Mouse (Mus musculus) midbrain, embryonic 16.5 days (tissue): ENCODE results near the gene Fyn. TPM values are rescaled to one million over a fixed set of nuclear protein-coding genes. Genes with fewer than 3 reads are reported as not detected.
A peak's percentile ranks its signal among the peaks of the same experiment; 100 is the strongest.

Experiments used
- ATAC-seq: fragments of 200-750 bp; cut with Nextera tagmentation; 2 replicates; pipeline ENCODE4 v1.8.0; 2017; ENCODE audit warnings: moderate TSS enrichment
- H3K27ac ChIP-seq: fragments of 300-500 bp; sonication (generic); 2 replicates; pipeline ENCODE4 v1.5.1; 2014; ENCODE audit warnings: mild to moderate bottlenecking, low read length, mixed read lengths
- H3K27me3 ChIP-seq: fragments of 300-500 bp; sonication (generic); 2 replicates; pipeline ENCODE4 v1.6.1; 2014; ENCODE audit warnings: low read depth, low read length, mixed read lengths; ENCODE audit not compliant: control insufficient read depth, insufficient read depth
- H3K36me3 ChIP-seq: fragments of 300-500 bp; sonication (generic); 2 replicates; pipeline ENCODE4 v1.6.1; 2014; ENCODE audit warnings: mild to moderate bottlenecking, low read length, moderate library complexity, mixed read lengths; ENCODE audit not compliant: control insufficient read depth, insufficient read depth
- H3K4me1 ChIP-seq: fragments of 300-500 bp; sonication (generic); 2 replicates; pipeline ENCODE4 v1.6.1; 2014; ENCODE audit warnings: mild to moderate bottlenecking, low read length, mixed read lengths; ENCODE audit not compliant: control insufficient read depth, insufficient read depth
- H3K4me2 ChIP-seq: fragments of 300-500 bp; sonication (generic); 2 replicates; pipeline ENCODE4 v1.6.1; 2014; ENCODE audit warnings: mild to moderate bottlenecking, low read length, mixed read lengths
- H3K4me3 ChIP-seq: fragments of 300-500 bp; sonication (generic); 2 replicates; pipeline ENCODE4 v1.5.1; 2014; ENCODE audit warnings: low read depth, mild to moderate bottlenecking, low read length, moderate library complexity, mixed read lengths
- H3K9ac ChIP-seq: fragments of 300-500 bp; sonication (generic); 2 replicates; pipeline ENCODE4 v1.6.1; 2014; ENCODE audit warnings: low read depth, low read length, mixed read lengths
- H3K9me3 ChIP-seq: fragments of 300-500 bp; sonication (generic); replicated peaks from 2 replicates; pipeline ENCODE4 v1.6.1; 2014; ENCODE audit warnings: mild to moderate bottlenecking, low read length, mixed read lengths; ENCODE audit not compliant: control insufficient read depth, poor library complexity, severe bottlenecking
- WGBS: fragments of 180-500 bp; shearing (Covaris S2); extraction: QIAGEN DNeasy Blood & Tissue Kit; methylation state at CpG from one replicate; pipeline ENCODE4 v1.1.7; 2014; 5-methylcytosine and 5-hydroxymethylcytosine counted together
- polyA plus RNA-seq: library from polyadenylated mRNA; unstranded; fragments of >200 nt; fragmentation: Nextera tagmentation; extraction: Ambion mirVana; gene quantifications from 2 replicates; pipeline ENCODE4 v1.2.1, GENCODE M21; 2015

Gene Fyn
- polyA plus RNA-seq, 1 experiment from 2014 or later = 71.2 TPM

- Histone ChIP-seq H3K36me3 (peaks cover 7% of the 10 kb centered on the region), H3K9ac (no peak overlapping the region), H3K27me3 (no peaks in the 10 kb centered on the region), H3K4me2 (peak overlapping the region; percentile 19), H3K27ac (peak overlapping the region; percentile 56), H3K9me3 (no peaks in the 10 kb centered on the region), H3K4me1 (peaks cover 62% of the 10 kb centered on the region), H3K4me3 (no peak overlapping the region)
- peak; percentile 38 for ATAC-seq
- WGBS = 36% methylated on average over 5 of the region's 5 CpGs
Measured at GRCm38 (mm10) chr10:39387024-39387423, 18.4 kb downstream of the Fyn start.

- H3K27ac ChIP-seq = no peak overlapping the region
- H3K9ac ChIP-seq = no peak overlapping the region
- no peak overlapping the region for H3K4me2 ChIP-seq
- no peak overlapping the region for H3K4me3 ChIP-seq
- H3K27me3 ChIP-seq = no peaks in the 10 kb centered on the region
- WGBS = 63% methylated on average over 11 of the region's 11 CpGs
- no peaks in the 10 kb centered on the region for H3K9me3 ChIP-seq
- ATAC-seq = no peak
- peaks cover 60% of the 10 kb centered on the region for H3K4me1 ChIP-seq
- H3K36me3 ChIP-seq = peaks cover 7% of the 10 kb centered on the region
Measured at GRCm38 (mm10) chr10:39387556-39387955, 18.9 kb downstream of the Fyn start.

GRCm38 (mm10) chr10:39388144-39388543 is 19.5 kb downstream of the Fyn start:
- Histone ChIP-seq H3K27me3 (no peaks in the 10 kb centered on the region), H3K9ac (no peak overlapping the region), H3K4me2 (no peak overlapping the region), H3K4me3 (no peak overlapping the region), H3K36me3 (peaks cover 7% of the 10 kb centered on the region), H3K4me1 (peaks cover 56% of the 10 kb centered on the region), H3K27ac (peak overlapping the region; percentile 34; the same call in 1 of the 2 replicates), H3K9me3 (no peaks in the 10 kb centered on the region)
- 93% methylated on average over 3 of the region's 3 CpGs for WGBS
- 0 out of 2 replicates have a peak, but pooled peaks have one; percentile 23 for ATAC-seq

GRCm38 (mm10) chr10:39389451-39389891 is 20.8 kb downstream of the Fyn start:
- Histone ChIP-seq H3K4me1 (peaks cover 54% of the 10 kb centered on the region), H3K36me3 (peaks cover 7% of the 10 kb centered on the region), H3K27me3 (no peaks in the 10 kb centered on the region), H3K9ac (no peak overlapping the region), H3K27ac (peak overlapping the region; percentile 24; the same call in 1 of the 2 replicates), H3K4me3 (no peak overlapping the region), H3K9me3 (no peaks in the 10 kb centered on the region), H3K4me2 (no peak overlapping the region)
- WGBS = 44% methylated on average over 11 of the region's 11 CpGs
- ATAC-seq = 0 out of 2 replicates have a peak, but pooled peaks have one; percentile 12

- 93% methylated on average over 7 of the region's 7 CpGs for WGBS
- ATAC-seq = no peak
- no peaks in the 10 kb centered on the region for H3K27me3 ChIP-seq
- peaks cover 45% of the 10 kb centered on the region for H3K4me1 ChIP-seq
- no peak overlapping the region for H3K4me3 ChIP-seq
- peaks cover 7% of the 10 kb centered on the region for H3K36me3 ChIP-seq
- no peak overlapping the region for H3K27ac ChIP-seq
- H3K9ac ChIP-seq = no peak overlapping the region
- H3K9me3 ChIP-seq = no peaks in the 10 kb centered on the region
- H3K4me2 ChIP-seq = no peak overlapping the region
Measured at GRCm38 (mm10) chr10:39390541-39390940, 21.9 kb downstream of the Fyn start.

GRCm38 (mm10) chr10:39392900-39393483 is 24.3 kb downstream of the Fyn start:
- Histone ChIP-seq H3K27me3 (no peaks in the 10 kb centered on the region), H3K9me3 (no peaks in the 10 kb centered on the region), H3K27ac (no peak overlapping the region), H3K4me2 (no peak overlapping the region), H3K9ac (no peak overlapping the region), H3K36me3 (peaks cover 7% of the 10 kb centered on the region), H3K4me3 (no peak overlapping the region), H3K4me1 (peaks cover 22% of the 10 kb centered on the region)
- no peak for ATAC-seq
- 80% methylated on average over 6 of the region's 6 CpGs for WGBS

- Histone ChIP-seq H3K9me3 (no peaks in the 10 kb centered on the region), H3K27ac (no peak overlapping the region), H3K9ac (no peak overlapping the region), H3K4me3 (no peak overlapping the region), H3K36me3 (peaks cover 11% of the 10 kb centered on the region), H3K4me1 (0 out of 2 replicates have a peak, but pooled peaks cover 5% of the 10 kb centered on the region), H3K4me2 (no peak overlapping the region), H3K27me3 (no peaks in the 10 kb centered on the region)
- no peak for ATAC-seq
- WGBS = 97% methylated on average over 5 of the region's 5 CpGs
Measured at GRCm38 (mm10) chr10:39395544-39395943, 26.9 kb downstream of the Fyn start.

GRCm38 (mm10) chr10:39398924-39399323 is 30.3 kb downstream of the Fyn start:
- Histone ChIP-seq H3K27ac (no peak overlapping the region), H3K9me3 (no peaks in the 10 kb centered on the region), H3K27me3 (no peaks in the 10 kb centered on the region), H3K4me2 (no peak overlapping the region), H3K9ac (no peak overlapping the region), H3K4me1 (peaks cover 2% of the 10 kb centered on the region; the same call in 1 of the 2 replicates), H3K36me3 (peaks cover 8% of the 10 kb centered on the region; the same call in 1 of the 2 replicates), H3K4me3 (no peak overlapping the region)
- ATAC-seq = no peak
- 75% methylated on average over 7 of the region's 7 CpGs for WGBS

GRCm38 (mm10) chr10:39400155-39400554 is 31.5 kb downstream of the Fyn start:
- 93% methylated on average over 5 of the region's 5 CpGs for whole genome bisulfite sequencing
- Histone ChIP-seq H3K4me2 (no peak overlapping the region), H3K9ac (no peak overlapping the region), H3K27ac (no peak overlapping the region), H3K27me3 (no peaks in the 10 kb centered on the region), H3K36me3 (peaks cover 8% of the 10 kb centered on the region; the same call in 1 of the 2 replicates), H3K4me3 (no peak overlapping the region), H3K4me1 (peaks cover 4% of the 10 kb centered on the region; the same call in 1 of the 2 replicates), H3K9me3 (no peaks in the 10 kb centered on the region)
- no peak for ATAC-seq
